Mouse (Mus musculus) adrenal gland, adult (tissue): ENCODE data around the gene St13.

Experiments used
- DNase-seq, 2 experiments: peaks; one replicate each; pipeline ENCODE4 v3.0.0; 2022 to 2023; ENCODE audit warnings: low spot score in 1 of 2; ENCODE audit not compliant: inconsistent age in 2 of 2

St13 gene

DNA sequence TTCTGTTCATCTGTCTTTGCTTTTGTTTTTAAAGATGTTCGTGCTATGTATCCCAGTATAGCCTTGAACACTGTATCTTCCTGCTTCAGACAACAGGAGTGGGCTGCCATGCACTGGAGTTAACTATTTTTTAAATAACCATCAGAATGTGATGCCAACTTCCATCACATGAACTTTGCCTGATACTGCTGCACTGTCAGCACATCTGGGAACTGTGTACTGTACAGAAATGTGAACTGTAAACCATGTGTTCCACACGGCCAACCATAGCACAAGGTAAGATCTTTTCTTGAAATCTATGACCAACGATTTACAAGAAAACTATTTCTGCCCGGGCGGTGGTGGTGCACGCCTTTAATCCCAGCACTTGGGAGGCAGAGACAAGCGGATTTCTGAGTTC, 72.4 kb downstream of the St13 start:
- DNase-seq = no peak

- peak in 1 of 2 experiments; percentile 53 for DNase-seq
These were observed 74.9 kb downstream of the St13 start for GRCm38 (mm10) chr15:81324979-81325378.

DNA sequence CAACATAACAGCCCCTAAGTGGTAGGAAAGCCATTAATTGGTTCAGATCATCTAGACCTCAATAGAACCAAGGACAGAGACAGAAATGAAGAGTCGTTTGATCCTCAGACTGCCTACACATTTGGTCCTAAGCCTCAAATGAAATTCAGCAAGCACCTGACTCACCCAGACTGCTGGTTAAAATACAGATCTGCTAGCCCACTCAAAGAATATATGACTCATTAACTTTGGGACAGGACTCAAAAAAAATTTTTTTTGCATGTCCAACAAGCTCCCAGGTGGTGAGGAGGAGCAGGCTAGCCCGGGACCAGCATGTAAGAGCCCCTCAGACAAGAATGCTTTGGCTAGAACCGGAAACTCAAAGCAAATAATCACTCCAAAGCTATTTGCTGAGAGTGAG, 79.7 kb downstream of the St13 start:
- DNase-seq = no peak

DNA sequence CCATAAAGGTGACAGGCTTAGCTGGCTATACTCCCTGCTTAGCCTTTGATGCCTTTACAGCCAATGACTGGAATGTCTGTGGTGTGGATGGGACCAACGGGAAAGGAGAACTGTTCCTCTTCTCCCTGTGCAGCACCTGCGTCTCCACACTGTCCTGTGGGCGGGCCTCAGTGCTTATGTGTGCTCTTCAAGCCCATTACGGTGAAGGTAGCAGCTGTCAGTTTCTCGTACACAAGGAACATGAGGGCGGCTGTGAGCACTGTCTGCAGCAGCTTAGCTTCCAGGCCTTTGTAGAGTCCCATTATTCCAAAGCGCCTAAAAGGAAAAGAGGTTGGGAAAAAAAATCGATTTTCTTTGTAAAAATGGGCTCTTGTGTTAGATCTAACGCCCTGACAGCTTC, 80.4 kb downstream of the St13 start:
- DNase-seq = no peak

DNA sequence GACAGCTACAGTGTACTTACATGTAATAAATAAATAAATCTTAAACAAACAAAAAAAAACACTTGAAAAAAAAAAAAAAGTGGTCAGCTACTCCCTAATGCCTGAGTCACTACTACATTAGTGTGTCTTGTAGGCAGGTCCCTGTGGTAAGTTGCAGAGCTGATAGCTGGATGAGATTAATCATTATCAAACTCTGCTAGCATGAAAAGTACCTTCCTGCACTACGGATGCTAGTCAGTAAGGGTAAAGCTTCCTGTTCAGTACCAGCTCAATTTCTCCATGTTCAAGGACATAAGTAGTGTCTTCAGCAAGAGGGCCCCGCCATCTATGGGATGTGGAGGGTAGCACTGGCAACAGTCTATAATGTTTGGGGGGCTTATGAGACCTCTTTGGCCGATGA, 85.9 kb downstream of the St13 start:
- DNase-seq = no peak
